Mouse (Mus musculus) brain, embryonic 14.5 days (tissue): ENCODE results near the gene Wnk2.

Source experiments
- CTCF ChIP-seq: fragments of 200-500 bp; IDR thresholded peaks from 2 replicates; pipeline ENCODE4 v1.5.1; 2012; ENCODE audit warnings: inconsistent platforms, mild to moderate bottlenecking, moderate library complexity, borderline replicate concordance; ENCODE audit not compliant: insufficient read depth, insufficient read length; ENCODE audit errors: extremely low read depth
- POLR2A ChIP-seq: fragments of 200-500 bp; IDR thresholded peaks from 2 replicates; pipeline ENCODE4 v1.6.1; 2012; ENCODE audit warnings: mild to moderate bottlenecking, inconsistent platforms, borderline replicate concordance; ENCODE audit not compliant: poor library complexity, insufficient read depth, insufficient read length, severe bottlenecking; ENCODE audit errors: extremely low read depth

DNA sequence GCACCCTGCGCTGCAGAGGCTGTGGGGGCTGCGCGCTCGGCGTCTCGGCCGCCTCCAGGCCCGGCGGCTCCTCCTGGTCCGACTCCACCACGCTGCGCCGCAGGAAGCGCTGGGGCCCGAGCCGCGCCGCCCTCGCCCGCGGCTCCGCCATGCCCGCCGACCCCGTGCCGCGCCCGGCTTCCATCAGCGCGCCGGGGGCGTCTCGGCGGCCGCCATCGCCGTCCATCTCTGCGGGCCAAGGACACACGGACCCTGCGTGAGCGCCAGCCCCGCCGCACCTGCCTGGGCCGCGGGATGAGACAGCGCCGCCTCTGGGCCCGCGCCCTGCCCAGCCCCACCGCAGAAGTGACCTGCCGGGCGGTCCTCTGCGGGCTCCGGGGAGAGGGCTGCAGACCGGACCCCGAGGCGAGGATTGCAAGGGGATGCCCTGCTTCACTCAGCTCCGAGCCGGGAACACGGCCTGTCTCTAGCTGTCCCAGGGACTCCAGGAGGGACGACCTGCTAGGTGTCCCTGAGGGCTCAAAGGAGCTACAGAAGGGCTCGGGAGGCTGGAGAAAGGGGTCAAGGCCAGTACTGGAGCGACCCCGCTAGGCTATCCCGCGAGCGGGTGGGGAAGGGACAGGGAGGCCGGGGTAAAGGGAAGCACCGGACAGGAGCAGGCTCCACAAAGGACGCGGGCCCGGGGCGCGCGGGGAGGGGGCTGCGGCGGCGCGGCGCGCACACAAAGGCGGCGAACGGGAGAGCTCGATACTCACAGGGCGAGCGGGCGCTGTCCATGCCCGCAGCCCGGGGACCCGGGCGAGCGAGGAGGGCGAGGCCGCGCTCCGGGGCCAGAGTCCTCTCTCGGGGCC lies 582 bp downstream of the Wnk2 start:
- no peak for TF ChIP-seq CTCF
- 0 out of 2 replicates have a peak, but pooled peaks have one; percentile 22 for TF ChIP-seq POLR2A
